In genomic region chr19:4300271-4300704, GRCm38 (mm10) we compare ENCODE assay signal across 8 mouse cellular contexts. TPM values are rescaled to one million over a fixed set of nuclear protein-coding genes. Genes with fewer than 3 reads are reported as not detected.
A peak's percentile ranks its signal among the peaks of the same experiment; 100 is the strongest.
DNase-seq lines count a peak whose midpoint lies in the region; ATAC-seq and TF ChIP-seq lines count a peak whose summit lies in the region.
"Had no signal": no experiment of that assay in that cellular context is flagged by ENCODE, and none has a peak within 500 bp of the region (broad histone marks: within the 10 kb centered on the region; RNA-seq: fewer than 3 reads in every experiment).

No protein-coding gene starts in this region.

- DNase-seq in kidney, postnatal 4 days: no peak
- DNase-seq in thymus, adult 2 months: peak; percentile 78
- no peak for DNase-seq in layer of hippocampus, adult 11-12 months (ENCODE audit: low spot score)

- no peaks in the 10 kb centered on the region for H3K27me3 ChIP-seq in kidney, embryonic 15.5 days
- H3K27me3 ChIP-seq in kidney, embryonic 16.5 days (ENCODE audit: insufficient read depth, low read length): no peaks in the 10 kb centered on the region
- no peaks in the 10 kb centered on the region for H3K27me3 ChIP-seq in thymus, adult 2 months (ENCODE audit: control insufficient read depth, insufficient read depth, low read length)

- H3K27ac ChIP-seq in kidney, embryonic 15.5 days: peak overlapping the region; percentile 90
- H3K27ac ChIP-seq in brown adipose tissue, adult 24 weeks (replicated peaks; ENCODE audit: low read depth, low read length): peak overlapping the region; percentile 65
- H3K27ac ChIP-seq in kidney, embryonic 16.5 days (ENCODE audit: low read length): peak overlapping the region; percentile 67; the same call in 1 of the 2 replicates
- H3K27ac ChIP-seq in thymus, adult 2 months (ENCODE audit: control insufficient read depth, insufficient read depth, low read length): peak overlapping the region; percentile 98

- no peaks in the 10 kb centered on the region for H3K9me3 ChIP-seq in kidney, embryonic 15.5 days (replicated peaks)
- H3K9me3 ChIP-seq in kidney, embryonic 16.5 days (ENCODE audit: low read length): no peaks in the 10 kb centered on the region

- H3K36me3 ChIP-seq in kidney, embryonic 15.5 days: peaks cover 2% of the 10 kb centered on the region
- H3K36me3 ChIP-seq in kidney, embryonic 16.5 days (ENCODE audit: insufficient read depth, low read length): no peaks in the 10 kb centered on the region
- no peaks in the 10 kb centered on the region for H3K36me3 ChIP-seq in thymus, adult 2 months (ENCODE audit: control insufficient read depth, insufficient read depth, low read length)

- no peak overlapping the region for H3K9ac ChIP-seq in kidney, embryonic 15.5 days
- no peak overlapping the region for H3K9ac ChIP-seq in kidney, embryonic 16.5 days (replicated peaks; ENCODE audit: low read length)

- TF ChIP-seq CTCF in thymus, adult 2 months (IDR thresholded peaks at IDR 0.05; ENCODE audit: borderline replicate concordance, control insufficient read depth, extremely low read depth, insufficient read depth, low read length, poor library complexity): no peak

- H3K4me3 ChIP-seq in kidney, embryonic 15.5 days (replicated peaks): no peak overlapping the region
- H3K4me3 ChIP-seq in brown adipose tissue, adult 24 weeks (ENCODE audit: insufficient read depth, low read depth, low read length): no peak overlapping the region
- no peak overlapping the region for H3K4me3 ChIP-seq in kidney, embryonic 16.5 days (ENCODE audit: low read length)
- peak overlapping the region; percentile 14 for H3K4me3 ChIP-seq in thymus, adult 2 months (ENCODE audit: control insufficient read depth, insufficient read depth, low read length)
- H3K4me3 ChIP-seq: erythroblast, embryonic 14.5 days had no signal

- TF ChIP-seq POLR2A in thymus, adult 2 months (IDR thresholded peaks at IDR 0.05; ENCODE audit: control insufficient read depth, extremely low read depth, insufficient read depth, low read length, poor library complexity): peak; percentile 35; the same call in 1 of the 2 replicates

- ATAC-seq in kidney, embryonic 15.5 days (replicated peaks; ENCODE audit: low FRiP score): no peak
- no peak for ATAC-seq in kidney, embryonic 16.5 days (ENCODE audit: low FRiP score, low TSS enrichment)
- peak; percentile 78 for ATAC-seq in megakaryocyte, adult 5-6 weeks (ENCODE audit: poor library complexity, severe bottlenecking)

- H3K4me1 ChIP-seq in kidney, embryonic 15.5 days: peaks cover 66% of the 10 kb centered on the region
- peaks cover 83% of the 10 kb centered on the region for H3K4me1 ChIP-seq in brown adipose tissue, adult 24 weeks (ENCODE audit: control insufficient read depth, insufficient read depth, insufficient read length, low read length)
- H3K4me1 ChIP-seq in kidney, embryonic 16.5 days (ENCODE audit: insufficient read depth, low read length): peaks cover 62% of the 10 kb centered on the region
- H3K4me1 ChIP-seq in thymus, adult 2 months (replicated peaks; ENCODE audit: control insufficient read depth, insufficient read depth, low read length): peaks cover 83% of the 10 kb centered on the region

- 42% methylated on average over 7 of the region's 7 CpGs for WGBS in kidney, embryonic 15.5 days
- WGBS in kidney, embryonic 16.5 days: 46% methylated on average over 7 of the region's 7 CpGs
- 3% methylated on average over 7 of the region's 7 CpGs for WGBS in thymus, adult 2 months

- 0 out of 2 replicates have a peak overlapping the region, but pooled peaks have one; percentile 3 for H3K4me2 ChIP-seq in kidney, embryonic 15.5 days
- H3K4me2 ChIP-seq in kidney, embryonic 16.5 days (replicated peaks; ENCODE audit: low read depth, low read length): no peak overlapping the region

RNA-seq across cellular contexts. Expression of gene Grk2, which starts 5.7 kb away (rescaled TPM):
- 15.7 and 17.9 TPM in 2 replicates for polyA plus RNA-seq in kidney, embryonic 15.5 days (2015; fragmentation: Nextera tagmentation; extraction: Ambion mirVana)
- 30.7 and 35.9 TPM in 2 replicates for polyA plus RNA-seq in brown adipose tissue, adult 24 weeks (2012; ENCODE audit: insufficient read depth, insufficient read length, missing spikeins)
- 15.9 and 20.0 TPM in 2 replicates for polyA plus RNA-seq in kidney, embryonic 16.5 days (2015; fragmentation: Nextera tagmentation; extraction: Ambion mirVana)
- total RNA-seq in megakaryocyte, adult 5-6 weeks (2015): 278 TPM in 2 replicates
- 231 and 296 TPM in 2 replicates for total RNA-seq in megakaryocyte, adult 5-6 weeks (2017)
- 515 and 528 TPM in 2 replicates for polyA plus RNA-seq in thymus, adult 2 months (2012; rRNA removed)

RNA-seq across cellular contexts. Expression of gene Ankrd13d, which starts 17.4 kb away (rescaled TPM):
- 8.3 and 8.5 TPM in 2 replicates for polyA plus RNA-seq in kidney, embryonic 15.5 days (2015; fragmentation: Nextera tagmentation; extraction: Ambion mirVana)
- polyA plus RNA-seq in brown adipose tissue, adult 24 weeks (2012; ENCODE audit: insufficient read depth, insufficient read length, missing spikeins): 0.87 TPM in 1 of 2 replicates, not detected in the other
- 7.4 and 9.0 TPM in 2 replicates for polyA plus RNA-seq in kidney, embryonic 16.5 days (2015; fragmentation: Nextera tagmentation; extraction: Ambion mirVana)
- 6.5 and 7.2 TPM in 2 replicates for total RNA-seq in megakaryocyte, adult 5-6 weeks (2015)
- total RNA-seq in megakaryocyte, adult 5-6 weeks (2017): 8.7 and 10.5 TPM in 2 replicates
- polyA plus RNA-seq in thymus, adult 2 months (2012; rRNA removed): 56.0 and 61.4 TPM in 2 replicates

RNA-seq across cellular contexts. Expression of gene Ssh3, which starts 31.3 kb away (rescaled TPM):
- 15.1 and 15.9 TPM in 2 replicates for polyA plus RNA-seq in kidney, embryonic 15.5 days (2015; fragmentation: Nextera tagmentation; extraction: Ambion mirVana)
- 3.3 and 4.8 TPM in 2 replicates for polyA plus RNA-seq in brown adipose tissue, adult 24 weeks (2012; ENCODE audit: insufficient read depth, insufficient read length, missing spikeins)
- 22.9 and 24.3 TPM in 2 replicates for polyA plus RNA-seq in kidney, embryonic 16.5 days (2015; fragmentation: Nextera tagmentation; extraction: Ambion mirVana)
- 15.9 and 16.5 TPM in 2 replicates for total RNA-seq in megakaryocyte, adult 5-6 weeks (2015)
- 17.2 and 19.8 TPM in 2 replicates for total RNA-seq in megakaryocyte, adult 5-6 weeks (2017)
- polyA plus RNA-seq in thymus, adult 2 months (2012; rRNA removed): 72.7 and 94.1 TPM in 2 replicates

Comparison
In these comparisons a context has a peak if more than half of its experiments do, and no peak if none do; other contexts are left out.
1. RNA of gene Grk2, which starts 5.7 kb away (polyA plus RNA-seq): 515 to 528 TPM in thymus, adult 2 months; 30.7 to 35.9 TPM in brown adipose tissue, adult 24 weeks, 15.7 to 17.9 TPM in kidney, embryonic 15.5 days and 15.9 to 20.0 TPM in kidney, embryonic 16.5 days; every median in the first group is over 10 times any median in the second.
2. Peak in every context shown above with its lines, with median percentiles within 50 percentile points of each other: H3K27ac ChIP-seq.